Mouse (Mus musculus) central nervous system, embryonic 14 days (tissue): ENCODE data around the gene Tmcc3. TPM values are rescaled to one million over a fixed set of nuclear protein-coding genes. Genes with fewer than 3 reads are reported as not detected.

ENCODE experiments used
- polyA plus RNA-seq: library from polyadenylated mRNA; depleted of rRNA; stranded (reverse); fragments of >200 nt; gene quantifications from 2 replicates; pipeline ENCODE4 v1.2.3, GENCODE M21; 2012; rRNA removed

Tmcc3 gene
- 4.7 and 5.3 TPM in 2 replicates for polyA plus RNA-seq

GRCm38 (mm10) chr10:94311511-94312006 is at the start of gene Tmcc3:
TSS of gene Tmcc3 (plus strand) at chr10:94311949.

GRCm38 (mm10) chr10:94298471-94298870 is 13.3 kb upstream of the Tmcc3 start, which contains the start of gene Gm4792:
TSS of gene Gm4792 (minus strand) at chr10:94298703.

Other genes with a start within 250 kb of the Tmcc3 start
- gene Nr2c1, start 163.9 kb upstream of the Tmcc3 start, polyA plus RNA-seq = 9.6 and 10.4 TPM in 2 replicates
- 273 and 319 TPM in 2 replicates for gene Ndufa12, start 113.2 kb upstream of the Tmcc3 start, polyA plus RNA-seq
- 0.10 and 0.17 TPM in 2 replicates for gene Gm4792, start 13.2 kb upstream of the Tmcc3 start, polyA plus RNA-seq